Mouse (Mus musculus) megakaryocyte, embryonic 14.5 days (primary cell): ENCODE data around the gene Rasa3.

Experiments
- FLI1 ChIP-seq: IDR thresholded peaks from 2 replicates; pipeline ENCODE4 v1.6.1; 2012; ENCODE audit warnings: low read length, inconsistent platforms, mixed read lengths
- GATA1 ChIP-seq: IDR thresholded peaks from 3 replicates; pipeline ENCODE4 v1.6.1; 2012; ENCODE audit warnings: mixed read lengths, low read length, inconsistent platforms, borderline replicate concordance

DNA sequence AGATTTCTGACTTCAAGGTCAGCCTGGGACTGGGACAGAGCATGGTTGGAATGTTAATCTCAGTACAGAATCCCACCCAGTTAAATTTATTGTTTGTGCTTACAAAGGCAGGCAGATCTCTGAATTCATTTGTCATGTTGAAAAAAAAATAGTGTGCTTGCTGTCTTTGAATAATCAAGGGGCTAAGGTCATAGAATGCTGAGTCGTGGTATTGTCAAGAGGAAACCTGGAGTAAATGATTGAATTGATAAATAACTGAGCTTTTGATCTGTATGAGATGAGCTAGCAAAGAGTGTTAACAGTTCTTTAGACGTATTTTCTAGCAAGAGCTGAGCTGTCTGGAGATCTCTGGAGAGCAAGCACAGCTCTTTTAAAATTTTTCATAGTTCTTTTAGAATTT is 140.3 kb downstream of the Rasa3 start:
- TF ChIP-seq FLI1 (no peak), GATA1 (no peak)
